Mouse (Mus musculus) frontal cortex, adult (tissue): ENCODE data around the gene Col26a1.

ENCODE experiments used
- ATAC-seq: cut with Nextera tagmentation; 2 replicates; pipeline ENCODE4 v1.9.2; 2017; ENCODE audit warnings: mild to moderate bottlenecking, moderate library complexity, mixed read lengths; ENCODE audit not compliant: low TSS enrichment

Gene Col26a1

GRCm38 (mm10) chr5:136806379-136807056 is 76.5 kb downstream of the Col26a1 start:
- ATAC-seq = no peak

DNA sequence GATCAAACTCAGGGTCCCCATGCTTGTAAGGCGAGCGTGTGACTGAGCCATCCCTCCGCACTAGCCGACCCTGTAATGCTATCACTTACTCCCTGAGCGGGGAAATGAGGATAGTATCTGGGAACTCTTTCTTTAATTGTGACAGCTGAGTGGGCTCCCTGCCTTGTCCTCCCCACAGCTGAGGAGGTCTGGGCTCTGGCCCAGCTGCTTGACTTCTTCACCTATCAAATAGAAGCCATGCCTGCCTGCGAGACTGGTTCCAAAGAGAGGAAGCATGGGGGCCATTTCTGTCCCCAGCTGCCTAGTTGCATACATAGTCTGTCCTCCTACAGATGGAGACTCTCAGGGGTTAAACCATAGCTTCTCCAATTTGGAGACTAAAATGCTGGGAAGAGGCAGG is 78.0 kb downstream of the Col26a1 start:
- no peak for ATAC-seq

DNA sequence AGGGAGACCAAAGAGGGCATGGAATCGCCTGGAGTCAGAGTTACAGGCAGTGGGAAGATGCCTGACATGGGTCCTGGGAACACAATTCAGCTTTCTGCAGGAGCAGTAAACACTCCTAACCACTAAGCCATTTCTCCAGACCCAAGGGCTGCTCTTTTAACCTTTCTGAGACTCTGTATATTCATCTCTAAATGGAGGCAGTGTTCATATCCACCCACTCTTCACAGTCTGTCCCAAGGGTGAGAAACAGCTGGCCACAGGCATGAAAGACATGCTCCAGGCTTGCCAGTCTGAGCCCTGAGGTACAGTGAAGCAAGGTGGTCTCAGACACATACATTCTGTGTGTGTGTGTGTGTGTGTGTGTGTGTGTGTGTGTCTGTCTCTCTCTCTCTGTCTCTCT is 78.8 kb downstream of the Col26a1 start:
- no peak for ATAC-seq

GRCm38 (mm10) chr5:136802732-136803131 is 80.3 kb downstream of the Col26a1 start:
- ATAC-seq = no peak

- ATAC-seq = no peak
Observed at GRCm38 (mm10) chr5:136796917-136797316, 86.1 kb downstream of the Col26a1 start.

DNA sequence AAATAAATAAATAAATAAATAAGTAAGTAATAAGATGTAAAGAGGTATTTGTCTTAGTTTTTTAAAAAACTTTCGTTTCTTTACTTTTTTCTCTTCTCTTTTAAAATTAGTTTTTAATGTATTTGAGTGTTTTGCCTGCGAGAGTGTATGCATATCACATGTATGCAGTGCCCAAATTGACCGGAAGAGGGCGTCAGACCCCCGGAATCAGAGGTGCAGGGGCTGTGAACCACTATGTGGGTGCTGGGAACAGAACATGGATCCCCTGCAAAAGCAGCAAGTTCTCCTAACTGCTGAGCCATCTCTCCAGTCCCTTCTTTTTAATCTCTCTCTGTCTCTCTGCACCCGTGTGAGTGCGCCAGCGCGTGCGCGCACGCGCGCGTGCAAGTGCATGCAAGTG is 89.2 kb downstream of the Col26a1 start:
- no peak for ATAC-seq

DNA sequence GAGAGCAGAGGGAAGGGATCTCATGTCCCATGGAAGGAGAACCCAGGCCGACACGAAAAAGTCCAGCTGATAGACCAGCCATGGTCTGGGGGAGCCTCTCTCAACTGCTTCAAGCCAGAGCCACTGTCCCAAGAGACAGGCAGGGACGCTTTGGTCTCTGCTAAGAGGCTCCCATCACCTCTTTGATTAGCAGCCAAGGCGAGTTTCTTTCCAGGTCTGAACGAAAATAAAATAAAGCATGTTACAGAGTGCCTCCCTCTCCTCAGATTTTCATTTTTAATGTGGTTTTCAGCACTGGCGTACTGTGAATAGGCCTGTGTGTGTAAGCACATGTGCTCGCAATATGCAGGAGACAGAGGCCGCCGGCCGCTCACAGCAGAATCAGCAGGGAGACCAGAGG is 90.5 kb downstream of the Col26a1 start:
- no peak for ATAC-seq

DNA sequence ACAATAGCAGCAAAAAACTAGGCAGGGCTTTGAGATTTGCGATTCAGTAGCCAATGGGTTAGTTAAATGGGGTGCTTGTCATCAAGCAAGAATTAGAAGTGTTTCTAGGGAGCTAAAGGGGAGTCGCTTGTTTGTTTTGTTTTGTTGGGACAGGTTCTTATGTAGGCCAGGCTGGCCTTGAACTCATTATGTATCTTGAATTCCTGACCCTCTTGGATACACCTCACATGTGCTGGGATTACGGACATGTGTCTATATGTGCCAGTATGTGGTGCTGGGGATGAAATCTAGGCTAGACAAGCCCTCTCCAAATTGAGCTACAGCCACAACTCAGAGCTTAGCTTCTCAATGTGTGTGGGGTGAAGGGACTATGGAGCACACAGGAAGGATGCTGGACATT is 91.8 kb downstream of the Col26a1 start:
- peak; percentile 7; the same call in 1 of the 2 replicates for ATAC-seq

GRCm38 (mm10) chr5:136790570-136791196 is 92.3 kb downstream of the Col26a1 start:
- peak; percentile 74 for ATAC-seq

- peak; percentile 62 for ATAC-seq
Observed at GRCm38 (mm10) chr5:136784531-136784930, 98.5 kb downstream of the Col26a1 start.

DNA sequence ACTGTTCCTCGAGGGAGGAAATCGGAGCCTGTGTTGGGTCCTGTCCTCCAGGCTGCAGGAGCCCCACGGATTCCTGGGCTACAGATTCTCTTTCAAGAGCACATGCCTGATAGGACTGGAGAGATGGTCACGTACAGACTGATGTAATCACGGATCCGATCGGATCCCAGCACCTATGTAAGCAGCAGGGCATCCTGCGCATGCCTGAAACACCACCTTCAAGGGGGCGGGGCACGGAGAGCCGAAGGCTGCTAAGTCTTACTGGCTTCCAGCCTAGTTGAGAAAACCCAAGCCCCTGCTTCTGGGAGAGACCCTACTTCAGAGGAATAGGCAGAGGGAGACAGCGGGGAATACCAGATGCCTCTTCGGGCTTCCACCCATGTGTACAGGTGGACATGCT is 100.4 kb downstream of the Col26a1 start:
- no peak for ATAC-seq

GRCm38 (mm10) chr5:136780465-136780864 is 102.5 kb downstream of the Col26a1 start:
- no peak for ATAC-seq

GRCm38 (mm10) chr5:136779946-136780345 is 103.1 kb downstream of the Col26a1 start:
- no peak for ATAC-seq

GRCm38 (mm10) chr5:136775548-136775947 is 107.5 kb downstream of the Col26a1 start:
- peak; percentile 55; the same call in 1 of the 2 replicates for ATAC-seq

DNA sequence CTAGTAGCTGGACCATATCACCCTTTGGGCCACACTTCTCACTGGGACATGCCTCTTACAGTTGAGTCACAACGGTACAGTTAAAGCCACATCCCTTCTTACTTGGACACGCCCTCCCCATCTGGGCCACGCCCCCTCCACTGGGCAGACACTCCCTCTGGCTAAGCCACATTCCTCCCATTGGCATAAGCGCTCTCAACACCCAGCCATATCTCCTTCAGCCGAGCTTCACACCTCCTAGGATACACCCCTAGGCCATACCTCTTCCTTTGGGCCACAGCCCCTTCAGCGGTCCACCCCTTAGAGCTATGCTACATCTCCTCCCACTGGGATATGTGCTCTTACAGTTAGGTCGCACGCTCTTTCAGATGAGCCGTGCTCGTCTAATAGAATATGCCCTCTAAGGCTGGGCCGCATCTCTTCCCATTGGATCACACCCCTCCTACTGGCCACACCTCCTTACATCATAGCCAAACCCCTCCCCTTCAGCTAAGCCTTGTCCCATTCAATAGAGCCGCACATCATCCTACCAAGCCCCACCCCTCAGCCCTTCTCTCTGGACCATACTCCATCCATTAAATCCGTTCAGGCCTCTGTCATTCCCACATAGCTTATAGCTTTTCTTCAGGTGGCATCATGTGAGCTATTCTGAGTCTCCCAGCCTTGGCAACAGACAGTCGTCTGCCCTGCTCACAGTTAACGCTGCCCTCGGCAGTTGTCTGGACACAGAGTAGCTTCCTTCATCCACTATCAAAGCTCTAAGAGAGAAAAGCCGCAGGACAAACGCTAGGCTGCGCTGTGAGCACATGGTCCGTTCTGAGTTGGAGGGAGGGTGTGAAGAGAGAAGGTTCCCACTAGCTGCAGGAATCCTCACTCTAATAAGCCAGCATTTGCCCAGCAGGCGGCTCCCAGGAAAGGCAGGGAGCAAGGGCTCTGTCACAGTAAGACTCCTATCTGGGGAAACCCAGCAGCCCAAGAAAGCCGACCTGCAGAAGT is 109.7 kb downstream of the Col26a1 start:
- ATAC-seq = no peak

DNA sequence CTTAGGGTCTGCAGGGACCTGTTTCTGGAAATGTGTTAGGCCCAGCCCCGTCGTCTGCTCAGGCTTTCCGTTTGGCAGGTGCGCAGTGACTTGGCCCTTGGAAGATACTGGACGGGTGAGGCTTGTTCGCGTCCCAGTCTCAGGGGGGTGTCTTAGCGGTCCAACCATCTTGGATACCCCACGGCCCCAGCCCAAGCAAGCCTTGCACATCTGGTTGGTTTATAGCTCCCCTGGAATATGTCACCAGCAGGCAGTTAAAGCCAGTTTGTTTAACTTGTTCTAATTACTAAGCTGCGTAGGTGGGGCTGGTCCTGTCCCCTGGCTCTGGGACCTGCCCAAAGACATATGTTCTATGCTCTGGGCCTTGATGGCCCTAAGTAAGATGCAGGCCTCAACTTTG is 111.9 kb downstream of the Col26a1 start:
- ATAC-seq = no peak

DNA sequence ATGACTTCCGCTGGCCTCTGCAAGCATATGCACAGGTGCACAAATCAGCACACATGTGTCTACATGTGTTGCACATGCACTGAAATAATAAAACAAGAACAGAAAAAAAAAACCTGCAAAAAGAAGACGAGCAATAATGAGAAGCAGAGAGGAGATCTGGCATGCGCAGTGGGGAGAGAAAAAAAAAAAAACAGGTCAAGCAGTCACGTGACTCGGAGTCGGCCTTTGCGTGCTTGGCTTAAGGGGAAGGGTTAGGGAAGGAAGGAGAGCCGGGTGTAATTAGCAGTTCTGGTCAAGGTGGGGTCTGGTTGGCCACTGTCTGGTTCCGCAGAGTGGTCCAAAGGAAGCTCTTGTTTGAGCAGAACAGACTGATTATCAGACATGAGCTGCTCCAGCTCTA is 115.7 kb downstream of the Col26a1 start:
- ATAC-seq = no peak

DNA sequence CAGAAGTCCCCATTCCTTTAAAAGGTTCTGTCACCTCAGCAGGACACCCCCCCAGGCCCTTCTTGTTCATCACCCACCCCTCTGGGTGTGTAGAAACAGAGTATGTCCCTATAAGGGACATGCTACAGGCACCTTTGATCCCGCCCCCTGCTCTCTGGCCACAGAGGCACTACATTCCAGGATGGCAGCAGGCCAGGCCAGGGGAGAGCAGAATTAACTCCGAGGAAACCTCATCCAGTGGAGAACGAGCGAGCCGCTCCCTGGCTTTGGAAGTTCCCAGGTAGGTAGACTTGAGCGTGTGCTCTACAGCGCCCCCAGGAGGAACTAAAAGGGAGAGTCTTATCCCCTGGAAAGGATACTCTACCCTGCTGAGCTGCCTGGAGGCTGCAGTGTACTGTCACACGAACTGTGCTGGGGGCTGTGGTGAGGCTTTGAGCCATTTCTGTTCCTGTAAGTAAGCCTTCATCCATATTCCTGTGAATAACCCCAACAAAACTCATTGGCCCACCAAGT is 118.8 kb downstream of the Col26a1 start:
- no peak for ATAC-seq

DNA sequence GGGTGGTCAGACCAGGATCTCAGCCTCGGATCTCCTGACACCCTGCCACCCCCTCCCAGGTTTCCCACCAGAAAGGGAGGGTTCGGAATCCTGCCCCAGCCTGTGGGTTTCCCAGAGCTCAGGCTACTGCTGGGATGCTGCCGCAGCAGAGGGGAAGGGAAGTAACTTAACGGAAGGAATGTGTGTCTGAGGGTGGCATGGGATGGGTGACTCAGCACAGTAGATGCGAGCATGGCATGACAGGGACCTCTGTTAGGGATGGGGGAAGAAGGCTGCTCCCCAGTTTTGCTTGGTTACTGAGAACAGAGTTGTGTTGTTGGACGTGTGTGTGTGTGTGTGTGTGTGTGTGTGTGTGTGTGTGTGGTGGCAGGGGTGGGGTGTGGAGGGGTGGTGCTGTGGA is 122.7 kb downstream of the Col26a1 start:
- ATAC-seq = peak; percentile 84; the same call in 1 of the 2 replicates

- no peak for ATAC-seq
Observed at GRCm38 (mm10) chr5:136759781-136760180, 123.2 kb downstream of the Col26a1 start.

- 0 out of 2 replicates have a peak, but pooled peaks have one; percentile 47 for ATAC-seq
Observed at GRCm38 (mm10) chr5:136755696-136756095, 127.3 kb downstream of the Col26a1 start.

GRCm38 (mm10) chr5:136754053-136754591 is 128.9 kb downstream of the Col26a1 start:
- no peak for ATAC-seq
